Mouse (Mus musculus) ES-E14 (cell line): ENCODE measurements around the gene Aars2.
A peak's percentile ranks its signal among the peaks of the same experiment; 100 is the strongest.

Source experiments
- HCFC1 ChIP-seq: IDR thresholded peaks from 2 replicates; pipeline ENCODE4 v1.6.1; 2012; ENCODE audit warnings: low read length, inconsistent platforms, borderline replicate concordance; ENCODE audit not compliant: insufficient read depth
- MAFK ChIP-seq: IDR thresholded peaks from 2 replicates; pipeline ENCODE4 v1.6.1; 2014; ENCODE audit warnings: mild to moderate bottlenecking, low read depth, low read length, inconsistent platforms; ENCODE audit not compliant: insufficient read depth
- ZC3H11A ChIP-seq: IDR thresholded peaks from 2 replicates; pipeline ENCODE4 v1.6.1; 2012; ENCODE audit warnings: low read depth, mild to moderate bottlenecking, inconsistent platforms, low read length, borderline replicate concordance
- ZNF384 ChIP-seq: IDR thresholded peaks from 2 replicates; pipeline ENCODE4 v1.6.1; 2012; ENCODE audit warnings: low read depth, low read length, inconsistent platforms

DNA sequence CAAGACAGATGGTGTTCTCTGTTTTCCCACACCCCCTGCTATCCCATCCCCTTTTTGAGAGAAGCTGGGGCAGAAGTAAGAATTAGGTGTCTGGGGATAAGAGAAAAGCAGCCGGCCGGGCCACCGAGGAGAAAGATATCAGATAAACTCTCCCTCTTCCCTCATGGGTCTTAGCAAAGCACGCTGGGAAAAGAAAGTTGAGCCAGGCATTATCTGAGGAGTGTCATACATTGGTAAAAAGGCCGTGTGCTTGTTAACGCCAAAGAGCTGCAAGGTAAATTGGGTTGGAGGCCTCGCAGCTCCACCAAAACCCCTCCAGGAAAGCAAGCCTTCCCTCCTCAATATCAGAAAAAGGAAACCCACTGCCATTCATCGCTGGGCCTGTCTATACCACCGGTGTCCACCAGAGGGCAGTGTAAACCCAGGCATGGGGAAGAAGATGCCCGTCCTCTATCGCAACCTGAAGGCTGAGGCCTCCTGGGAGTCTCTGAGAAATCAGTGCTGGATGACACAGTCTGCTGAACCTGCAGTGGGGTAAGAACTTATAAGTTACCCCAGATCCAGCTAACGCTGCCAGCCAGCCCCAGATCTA lies 28.3 kb upstream of the Aars2 start:
- TF ChIP-seq HCFC1 (no peak), ZC3H11A (peak; percentile 94), ZNF384 (no peak), MAFK (no peak)
